Mouse (Mus musculus) neural tube, embryonic 10.5 days (tissue): Measurements from ENCODE around the gene Inmt.
"Not testable (repeated sequence)": the region's sequence is repeated elsewhere in the genome, so short reads cannot be mapped to it uniquely, and the experiment has no call there.

Source experiments
- DNase-seq: peaks from one replicate; pipeline ENCODE4 v3.0.0-alpha.2; 2017; ENCODE audit warnings: low spot score; ENCODE audit errors: extremely low spot score

Gene Inmt

DNA sequence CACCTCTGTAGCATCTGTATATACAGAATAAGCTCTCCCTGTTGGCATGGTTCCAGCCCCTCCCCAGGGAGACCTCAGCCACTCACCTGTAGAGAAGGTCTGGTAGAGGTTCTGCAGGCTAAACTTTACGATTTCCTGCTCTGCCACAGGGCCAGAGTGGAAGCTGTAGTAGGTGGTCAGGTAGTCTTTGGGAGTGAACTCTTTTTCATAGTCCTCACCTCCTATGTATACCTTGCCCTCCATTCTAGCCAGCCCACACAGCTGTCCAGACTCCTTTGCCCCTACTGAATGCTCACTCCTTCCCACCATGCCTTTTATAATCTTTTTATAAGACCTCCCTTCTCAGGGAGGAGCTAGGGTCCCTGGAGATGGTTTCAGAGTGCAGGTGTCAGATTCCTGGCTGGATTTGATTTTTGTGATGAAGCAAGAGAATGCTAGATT is at the start of gene Inmt:
TSS of gene Inmt (minus strand) at position 303 of the 441 bp plus-strand sequence.
- no peak for DNase-seq

DNA sequence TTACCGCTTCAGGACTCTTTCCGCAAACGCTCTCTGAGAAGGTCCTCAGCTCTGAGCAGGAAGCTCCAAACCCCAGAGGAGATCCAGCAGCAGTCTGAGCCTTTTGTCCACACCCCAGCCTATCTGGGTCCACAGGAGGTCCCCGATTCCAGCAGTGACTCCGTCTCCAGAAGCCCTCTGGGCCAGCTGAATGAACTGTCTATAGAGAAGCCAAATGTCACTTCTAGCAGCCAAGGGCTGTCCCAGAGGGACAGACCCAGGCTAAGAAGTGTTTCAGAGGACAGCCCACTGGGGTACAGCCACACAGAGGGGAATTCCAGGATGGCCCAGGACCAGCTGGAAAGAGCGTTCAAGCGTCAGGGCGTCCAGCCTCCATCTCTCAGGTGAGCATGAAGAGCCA is 49.1 kb upstream of the Inmt start:
- DNase-seq, result no peak

DNA sequence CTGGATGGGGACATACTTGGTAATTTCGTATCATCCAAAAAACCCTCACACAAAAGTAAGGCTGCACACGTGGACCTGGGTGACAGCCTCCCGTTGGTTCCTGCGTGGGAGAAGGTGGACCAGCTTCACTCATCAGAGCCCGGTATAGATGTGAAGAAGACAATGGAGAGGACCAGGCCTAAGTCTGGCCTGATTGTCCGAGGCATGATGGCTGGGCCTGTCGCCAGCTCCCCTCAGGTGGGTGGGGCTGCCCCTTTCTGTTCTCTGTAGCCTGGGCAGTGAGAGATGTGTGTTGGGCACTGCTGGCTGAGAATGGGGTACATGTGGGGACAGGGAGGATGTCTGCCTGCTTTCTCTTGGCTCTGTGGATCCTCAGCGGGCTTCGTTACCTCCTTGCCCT is 43.4 kb upstream of the Inmt start:
- DNase-seq, result no peak

DNA sequence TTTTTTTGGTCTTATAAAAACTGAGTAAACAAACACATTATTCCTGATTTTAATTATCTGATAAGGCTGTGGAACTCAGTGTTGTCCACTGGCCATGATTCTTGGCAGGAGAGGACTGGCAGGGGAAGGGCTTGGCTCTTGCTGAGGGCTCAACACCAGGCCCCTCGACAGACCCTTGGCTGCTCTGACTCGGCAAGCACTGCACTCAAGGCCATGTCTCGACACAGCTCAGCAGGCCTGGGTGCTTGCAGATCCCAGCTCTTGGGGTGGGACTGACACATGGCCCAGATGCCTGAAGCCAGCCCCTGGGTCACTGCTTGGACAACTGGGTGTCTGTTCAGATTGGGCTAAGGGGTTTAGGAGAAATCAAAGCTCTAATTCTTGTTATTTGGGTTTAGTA is 39.7 kb upstream of the Inmt start:
- DNase-seq, result no peak

DNA sequence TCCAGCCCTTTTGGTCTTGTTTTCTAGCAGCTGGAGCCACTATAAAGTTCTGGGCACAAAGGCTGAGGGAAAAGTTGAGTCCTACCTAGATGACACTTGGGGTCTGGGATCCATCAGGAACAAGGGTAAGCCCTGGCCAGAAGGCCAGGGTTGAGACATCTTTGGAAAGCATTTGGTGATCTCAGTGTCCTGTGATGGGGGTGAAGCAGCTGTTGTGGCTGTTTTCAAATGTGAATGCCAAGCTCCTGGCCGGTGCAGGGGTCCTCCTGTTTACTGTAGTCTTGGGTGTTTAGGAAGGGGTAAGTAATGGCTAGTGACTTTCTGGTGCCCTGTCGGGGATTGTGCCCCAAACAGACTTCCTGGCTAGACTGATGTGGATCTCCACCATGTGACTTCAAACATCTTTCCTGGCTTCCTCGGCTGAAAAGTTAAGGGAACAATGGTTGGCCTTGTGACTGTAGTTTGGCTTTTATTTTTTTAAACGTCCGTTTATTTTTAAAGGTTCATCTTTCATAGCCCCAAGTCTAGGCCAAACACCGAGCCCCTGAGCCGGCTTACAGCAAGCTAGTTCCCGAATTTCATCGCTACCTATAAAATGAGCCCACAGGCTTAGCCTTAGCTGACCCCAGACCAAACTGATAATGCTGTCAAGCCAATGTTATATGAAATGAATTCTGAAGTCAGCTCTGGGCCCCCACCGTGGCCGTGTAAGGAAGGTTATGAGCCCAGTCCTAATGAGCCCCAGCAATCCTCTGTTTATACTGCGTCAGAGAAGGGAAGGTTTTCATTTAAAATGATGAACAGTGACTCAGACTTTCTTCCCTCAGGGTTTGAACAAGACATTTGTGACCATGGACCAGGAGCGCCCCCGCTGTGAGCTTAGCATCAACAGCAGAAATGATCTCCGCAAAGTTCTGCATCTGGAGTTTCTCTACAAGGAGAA is 35.9 kb upstream of the Inmt start:
- peak; percentile 17 for DNase-seq

DNA sequence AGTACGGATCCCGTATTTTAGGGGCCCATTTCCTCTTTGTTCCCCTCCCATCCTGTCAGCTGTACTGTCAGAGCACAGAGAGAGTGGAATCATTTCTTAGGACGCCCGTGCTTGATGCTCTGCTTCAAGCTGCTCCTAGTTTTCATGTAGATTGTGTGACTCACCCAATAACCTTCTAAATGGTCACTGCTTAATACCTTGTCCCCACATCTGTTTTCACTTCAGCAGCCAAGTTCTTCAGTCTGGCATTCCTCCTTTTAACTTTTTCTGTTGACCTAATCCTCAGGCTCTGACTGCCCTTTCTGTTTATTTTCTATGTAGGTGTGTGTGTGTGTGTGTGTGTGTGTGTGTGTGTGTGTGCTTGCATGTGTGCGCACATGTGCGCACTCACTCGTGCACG is 32.9 kb upstream of the Inmt start:
- DNase-seq, result no peak

DNA sequence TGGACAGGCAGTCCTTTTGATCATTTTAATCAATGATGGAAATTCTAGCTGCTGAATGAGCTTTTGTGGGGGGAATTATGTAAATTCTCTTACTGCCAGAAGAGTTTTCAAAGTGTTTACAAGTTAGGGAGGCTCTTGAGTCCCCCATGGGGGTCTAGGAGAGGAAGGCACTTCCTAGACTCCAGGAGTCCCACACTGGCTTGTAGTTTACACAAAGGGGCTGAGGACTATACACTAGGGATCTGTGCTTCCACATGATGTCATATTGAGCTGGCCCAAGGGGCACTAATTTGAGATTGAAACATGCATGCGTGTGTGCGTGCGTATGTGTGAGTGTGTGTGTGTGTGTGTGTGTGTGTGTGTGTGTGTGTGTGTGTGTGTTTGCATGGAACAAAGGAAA is 29.1 kb upstream of the Inmt start:
- DNase-seq, result no peak

DNA sequence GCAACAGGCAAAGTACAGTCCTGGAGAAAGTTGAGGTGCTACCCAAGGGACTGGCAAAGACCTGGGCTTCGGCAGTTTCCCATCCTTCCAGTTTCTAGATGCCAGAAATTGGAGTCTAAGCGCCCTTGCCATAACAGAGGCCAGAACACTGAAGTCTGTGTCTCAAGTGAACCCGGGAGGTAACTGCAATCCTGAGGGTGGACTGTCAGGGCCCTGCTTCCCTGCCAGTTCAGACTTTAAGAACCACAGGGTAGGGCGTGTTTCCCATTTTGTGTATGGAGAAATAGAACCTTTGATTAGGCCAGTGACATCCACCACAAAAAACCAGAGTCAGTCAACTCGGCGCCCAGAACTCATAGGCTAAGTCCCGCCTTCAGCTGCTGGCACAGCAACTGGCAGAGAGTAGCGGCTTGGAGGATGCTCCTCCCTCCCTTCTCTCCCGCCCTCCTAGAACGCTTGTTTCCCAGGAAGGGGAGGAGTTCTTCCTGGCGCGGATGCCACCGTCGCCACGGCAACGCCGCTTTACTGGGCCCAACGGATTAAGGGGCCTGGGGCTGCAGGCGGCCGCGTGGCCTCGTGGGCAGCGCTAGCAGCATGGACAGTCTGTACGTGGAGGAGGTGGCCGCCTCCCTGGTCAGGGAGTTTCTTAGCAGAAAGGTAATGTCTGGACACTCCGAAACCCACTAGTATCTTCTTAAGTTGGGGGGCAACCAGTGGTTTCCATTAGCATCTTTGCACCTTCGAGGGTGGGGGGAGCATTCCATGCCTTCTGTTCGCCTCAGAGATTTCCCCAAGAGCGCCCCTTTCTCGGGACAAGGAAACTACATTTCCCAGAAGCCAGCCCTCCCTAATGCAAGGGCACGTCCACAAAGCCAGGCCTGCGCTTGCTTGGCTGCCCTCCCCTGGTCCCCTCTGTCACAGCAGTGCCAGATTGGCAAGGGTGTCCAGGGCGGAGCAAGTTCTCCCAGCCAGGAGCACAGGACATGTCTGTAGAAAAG is 28.4 kb upstream of the Inmt start, which contains the start of gene Mindy4:
TSS of gene Mindy4 (plus strand) at position 471 of the 998 bp plus-strand sequence.
- DNase-seq, result peak; percentile 91

DNA sequence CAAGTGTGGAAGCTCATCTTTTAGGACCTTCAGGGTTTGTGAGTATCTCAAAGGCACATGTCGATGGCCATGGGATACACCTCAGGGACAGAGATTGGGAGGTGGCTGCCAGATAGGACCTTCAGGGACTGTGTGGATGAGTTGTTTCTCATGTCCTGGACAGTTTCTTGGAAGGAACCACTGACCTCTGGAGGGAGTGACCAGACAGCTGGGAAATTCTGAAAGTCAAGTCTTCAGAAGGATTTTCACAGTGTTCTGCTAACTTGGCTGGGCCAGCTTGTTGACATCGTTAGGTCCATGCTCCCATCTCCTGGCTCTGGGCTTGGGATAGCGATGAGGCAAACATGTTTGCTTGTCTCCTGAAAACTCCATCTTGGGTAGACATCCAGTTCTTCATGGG is 24.2 kb upstream of the Inmt start:
- no peak for DNase-seq

DNA sequence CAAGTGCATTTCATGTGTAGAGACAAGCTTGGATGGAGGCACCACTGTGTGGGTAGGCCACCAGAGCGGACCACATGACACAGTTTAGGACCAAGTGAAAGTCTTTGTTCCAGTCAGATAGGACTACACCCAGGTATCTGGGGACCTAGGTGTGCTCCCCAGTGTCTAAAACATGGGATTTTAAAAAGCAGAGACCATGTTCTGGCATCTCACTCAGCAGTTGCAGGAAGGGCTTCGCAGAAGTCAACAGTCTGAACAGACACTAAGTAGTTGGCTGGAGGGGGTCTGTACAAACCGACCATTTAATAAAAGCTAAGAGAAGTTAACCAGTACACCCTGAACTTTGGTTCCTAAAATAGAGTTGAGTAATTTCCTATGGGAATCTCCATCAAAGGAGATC is 18.3 kb upstream of the Inmt start:
- DNase-seq, result no peak

DNA sequence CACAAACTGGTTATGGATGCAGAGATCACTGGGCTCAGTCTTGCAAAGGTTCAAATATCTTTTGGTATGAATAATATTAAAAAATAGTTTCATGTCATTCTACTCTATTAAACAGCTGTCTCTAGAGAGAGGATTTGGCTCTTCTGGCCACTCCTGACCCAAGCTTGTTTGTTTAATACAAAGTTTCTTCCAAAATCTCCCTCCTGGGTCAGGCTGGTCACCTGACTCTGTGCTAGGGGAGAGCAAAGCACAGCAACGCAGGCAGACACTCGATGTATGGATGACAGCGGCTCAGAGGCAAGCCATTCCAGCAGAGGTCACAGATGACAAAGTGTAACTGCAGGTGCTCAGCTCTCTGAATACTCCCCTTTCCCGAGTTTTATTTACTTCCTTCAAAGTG is 16.7 kb upstream of the Inmt start:
- no peak for DNase-seq

DNA sequence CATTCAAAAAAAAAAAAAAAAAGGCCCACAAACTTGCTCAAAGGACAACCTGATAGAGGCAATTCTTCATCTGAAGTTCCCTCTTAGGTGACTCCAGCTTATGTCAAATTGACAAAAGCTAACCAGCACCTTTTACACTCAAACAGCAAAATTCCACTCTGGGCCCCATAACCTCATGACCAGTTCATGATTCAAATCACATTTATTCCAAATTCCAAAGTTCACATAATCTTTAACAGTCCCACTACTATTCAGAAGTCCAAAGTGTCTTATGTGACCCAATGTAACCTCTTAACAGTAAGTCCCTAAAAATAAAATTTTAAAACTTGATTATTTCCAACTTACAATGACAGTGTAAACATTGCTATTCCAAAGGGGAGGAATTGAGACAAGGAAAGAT is 14.6 kb upstream of the Inmt start:
- DNase-seq, result no peak

DNA sequence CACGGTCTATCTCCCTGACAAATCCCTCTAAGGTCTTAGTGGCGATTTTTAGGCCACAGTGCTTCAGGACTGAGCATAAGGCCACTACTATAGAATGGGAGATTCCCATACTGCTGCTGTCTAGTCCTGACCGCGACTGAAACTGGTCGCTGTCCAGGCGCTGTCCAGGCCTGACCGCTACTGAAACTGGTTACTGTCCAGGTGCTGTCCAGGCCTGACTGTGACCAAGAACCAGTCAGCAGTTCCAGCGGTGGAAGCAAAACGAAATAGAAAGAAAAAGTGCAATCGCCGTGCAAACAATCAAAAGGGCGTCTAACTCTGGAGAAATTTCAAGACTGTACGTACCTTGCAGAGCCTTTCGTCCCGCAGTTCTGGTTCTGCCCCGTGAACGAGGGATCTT is 13.0 kb upstream of the Inmt start:
- DNase-seq, result not testable (repeated sequence)

DNA sequence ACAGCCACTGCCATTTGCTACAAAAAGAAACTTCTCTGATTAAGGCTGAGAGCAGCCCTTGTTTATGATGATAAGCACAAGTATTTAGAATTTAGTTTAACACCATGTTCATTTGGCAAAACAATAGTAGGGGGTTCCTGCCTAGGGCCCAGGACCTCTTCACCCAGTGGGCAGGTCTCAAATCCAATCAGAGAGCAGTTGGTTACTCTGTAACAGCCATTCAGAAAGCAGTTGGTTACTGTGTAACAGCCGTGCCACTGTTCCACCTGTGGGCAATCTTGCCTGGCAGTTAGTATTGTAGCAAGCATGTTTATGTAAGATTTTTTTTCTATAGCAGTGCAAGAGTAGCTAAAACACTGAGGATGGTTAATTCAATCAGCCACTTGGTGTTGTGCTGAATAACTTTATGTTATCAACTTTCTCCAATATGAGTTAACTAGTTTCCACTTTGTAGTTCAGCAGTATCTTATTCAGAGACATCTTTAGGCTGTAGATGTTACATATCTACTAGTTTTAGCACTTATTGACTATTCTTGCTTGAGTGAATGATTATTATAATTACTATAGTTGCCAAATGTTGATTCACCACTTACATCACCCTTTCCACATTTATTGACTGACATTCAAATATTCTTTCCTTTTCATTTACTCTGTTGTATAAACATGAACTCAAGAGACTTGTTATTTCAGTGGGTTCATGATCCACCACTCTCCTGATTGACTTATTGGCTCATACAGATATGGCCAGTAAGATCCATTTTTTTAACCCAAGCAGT is 8.0 kb upstream of the Inmt start:
- no peak for DNase-seq

DNA sequence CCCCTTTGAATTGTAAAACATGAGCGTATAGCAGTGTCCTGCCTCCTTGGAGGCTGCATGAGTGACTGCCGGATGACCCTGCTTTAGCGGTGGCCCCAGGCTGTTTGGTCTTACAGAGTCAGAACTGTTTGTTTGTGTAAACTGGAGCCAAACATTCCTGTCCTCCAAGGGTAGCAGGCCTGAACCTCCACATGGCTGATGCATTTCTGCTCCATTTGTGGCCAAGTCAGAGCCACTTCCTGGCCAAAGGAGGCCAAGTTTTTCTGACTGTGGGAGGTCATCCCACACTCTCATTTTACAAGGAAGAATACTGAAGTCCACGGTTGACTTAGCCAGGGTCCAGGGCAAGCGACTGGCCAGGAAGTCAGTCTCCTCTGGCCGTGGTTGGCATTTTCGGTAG is 4.7 kb upstream of the Inmt start:
- DNase-seq, result no peak

DNA sequence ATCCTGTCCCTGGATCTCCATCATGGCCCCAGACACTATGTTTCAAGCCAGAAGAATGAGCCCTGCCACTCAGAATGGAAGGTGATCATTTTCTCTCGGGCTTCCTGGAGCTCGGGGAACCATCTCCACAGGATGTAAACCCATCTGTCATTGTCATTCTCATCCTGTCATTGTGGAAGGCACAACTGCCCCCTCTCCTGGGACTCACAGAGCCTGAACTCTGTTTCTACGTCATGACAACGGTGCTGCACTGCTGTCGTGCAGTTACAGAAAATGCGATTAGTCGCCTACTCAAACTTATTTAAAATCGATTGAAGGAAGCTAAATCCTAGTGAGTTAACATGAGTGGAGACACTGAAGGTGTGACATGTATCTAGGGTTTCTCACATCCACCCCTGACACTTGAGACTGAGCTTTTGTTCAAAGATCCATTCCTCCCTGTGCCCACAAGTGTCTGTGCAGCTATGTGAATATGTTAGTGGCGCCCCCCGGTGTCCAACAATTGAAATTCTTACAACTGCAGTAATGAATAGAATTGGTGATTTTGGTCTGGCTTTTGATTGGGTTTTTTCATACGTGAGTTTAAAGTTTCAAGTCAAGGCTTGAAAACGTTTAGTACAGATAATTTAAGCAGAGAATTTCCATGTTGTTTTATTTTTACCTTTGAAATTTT is 2.4 kb upstream of the Inmt start:
- no peak for DNase-seq

DNA sequence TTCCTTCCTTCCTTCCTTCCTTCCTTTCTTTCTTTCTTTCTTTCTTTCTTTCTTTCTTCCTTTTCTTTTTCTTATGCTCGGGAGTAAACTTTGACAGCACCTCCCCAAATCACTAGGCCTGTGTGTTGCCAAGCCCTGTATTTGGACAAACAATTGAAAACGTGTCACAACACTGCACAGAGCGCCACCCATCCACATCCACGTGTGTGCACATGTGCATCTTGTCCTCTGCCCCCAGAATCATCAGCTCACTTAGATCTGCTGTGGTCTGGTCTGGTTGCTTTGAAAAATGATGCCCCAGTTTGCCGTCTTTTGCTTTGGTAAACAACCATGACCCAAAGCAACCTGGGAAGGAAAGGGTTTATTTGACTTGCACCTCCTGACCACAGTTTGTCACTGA is 1.0 kb upstream of the Inmt start:
- no peak for DNase-seq

DNA sequence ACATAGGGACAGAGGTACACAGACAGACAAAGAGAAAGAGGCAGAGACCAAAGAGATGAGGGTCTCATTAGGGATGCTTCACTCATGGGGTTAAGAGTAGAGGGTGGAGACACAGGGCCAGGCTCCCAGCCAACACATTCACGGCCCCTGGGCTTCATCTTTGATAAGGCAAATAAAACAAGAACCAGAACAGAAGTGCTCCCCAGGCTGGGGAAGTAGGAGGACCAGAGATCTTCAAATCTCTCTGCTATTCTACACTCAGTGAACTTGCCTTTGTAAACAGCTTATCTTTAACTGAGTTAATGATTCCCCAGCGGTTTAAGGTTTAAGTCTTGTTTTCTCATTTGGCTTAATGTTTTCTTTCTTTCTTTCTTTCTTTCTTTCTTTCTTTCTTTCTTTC is 613 bp upstream of the Inmt start:
- no peak for DNase-seq

DNA sequence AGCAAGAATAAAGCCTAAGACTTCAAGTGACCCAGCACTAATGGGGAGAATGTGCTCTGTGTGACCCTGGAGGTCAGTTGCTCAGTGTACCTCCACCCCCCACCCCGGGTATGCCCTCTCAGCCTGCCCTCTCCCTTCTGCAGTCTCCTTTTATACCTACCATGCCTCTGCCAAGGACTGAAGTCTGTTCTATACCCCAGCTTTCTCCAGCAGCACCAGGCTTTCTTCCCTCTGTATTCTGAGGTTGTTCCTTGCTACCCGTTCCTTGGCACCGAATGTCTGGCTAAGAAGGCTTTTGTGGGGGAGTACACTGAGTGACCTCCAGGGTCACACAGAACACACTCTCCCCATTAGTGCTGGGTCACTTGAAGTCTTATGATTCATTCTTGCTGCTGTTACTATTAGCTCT is 898 bp downstream of the Inmt start:
- DNase-seq, result peak; percentile 32

DNA sequence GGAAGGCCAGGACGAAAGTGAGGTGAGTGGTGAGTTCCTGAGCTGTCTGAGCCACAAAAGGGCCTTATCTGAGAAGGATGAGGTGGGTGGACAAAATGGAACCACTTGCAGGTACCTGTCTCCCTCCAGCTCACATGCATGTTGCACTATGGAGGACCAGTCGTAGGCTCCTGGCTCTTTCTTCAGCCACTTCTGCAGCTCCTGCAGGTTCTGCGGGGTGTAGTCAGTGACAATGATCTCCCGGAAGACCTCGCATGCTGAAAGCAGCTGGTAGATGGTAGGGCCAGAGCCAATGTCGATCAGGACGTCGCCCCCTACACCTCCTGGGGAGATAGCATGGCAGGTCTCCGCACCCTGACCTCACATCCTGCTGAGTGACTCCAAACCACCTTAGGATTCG is 1.7 kb downstream of the Inmt start:
- no peak for DNase-seq

DNA sequence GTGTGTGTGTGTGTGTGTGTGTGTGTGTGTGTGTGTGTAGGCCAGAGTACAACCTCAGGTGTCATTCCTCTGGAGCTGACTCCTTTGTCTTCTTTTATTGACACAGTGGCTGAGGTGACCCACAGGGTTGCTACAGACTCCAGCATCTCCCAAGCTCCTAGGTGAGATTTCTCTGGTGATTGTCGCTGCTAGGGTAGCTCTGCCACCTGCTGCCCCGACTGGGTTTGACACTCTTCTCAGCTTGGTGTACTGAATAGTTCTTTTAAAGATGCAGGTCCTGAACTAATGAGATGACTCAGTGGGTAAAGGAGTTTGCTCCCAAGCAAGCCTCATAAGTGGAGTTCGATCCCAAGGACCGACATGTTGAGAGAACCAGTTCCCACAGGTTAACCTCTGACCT is 3.2 kb downstream of the Inmt start:
- DNase-seq, result no peak
